Mouse (Mus musculus) embryonic facial prominence, embryonic 12.5 days (tissue): ENCODE results near the gene Pde2a. TPM values are rescaled to one million over a fixed set of nuclear protein-coding genes. Genes with fewer than 3 reads are reported as not detected.

Experiments
- ATAC-seq: fragments of 200-750 bp; cut with Nextera tagmentation; 2 replicates; pipeline ENCODE4 v1.8.0; 2017; ENCODE audit not compliant: insufficient number of reproducible peaks, insufficient read depth, low FRiP score, low TSS enrichment
- H3K27ac ChIP-seq: fragments of 300-500 bp; sonication (generic); 2 replicates; pipeline ENCODE4 v1.5.1; 2016; ENCODE audit warnings: mild to moderate bottlenecking
- H3K27me3 ChIP-seq: fragments of 300-500 bp; sonication (generic); 2 replicates; pipeline ENCODE4 v1.6.1; 2016; ENCODE audit warnings: mild to moderate bottlenecking, moderate library complexity
- H3K36me3 ChIP-seq: fragments of 300-500 bp; sonication (generic); 2 replicates; pipeline ENCODE4 v1.6.1; 2016; ENCODE audit warnings: mild to moderate bottlenecking
- H3K4me1 ChIP-seq: fragments of 300-500 bp; sonication (generic); 2 replicates; pipeline ENCODE4 v1.6.1; 2016
- H3K4me2 ChIP-seq: fragments of 300-500 bp; sonication (generic); replicated peaks from 2 replicates; pipeline ENCODE4 v1.6.1; 2016; ENCODE audit warnings: mild to moderate bottlenecking, moderate library complexity
- H3K4me3 ChIP-seq: fragments of 300-500 bp; sonication (generic); 2 replicates; pipeline ENCODE4 v1.5.1; 2016; ENCODE audit warnings: mild to moderate bottlenecking
- H3K9ac ChIP-seq: fragments of 300-500 bp; sonication (generic); 2 replicates; pipeline ENCODE4 v1.6.1; 2016; ENCODE audit warnings: mild to moderate bottlenecking, moderate library complexity
- H3K9me3 ChIP-seq: fragments of 300-500 bp; sonication (generic); 2 replicates; pipeline ENCODE4 v1.6.1; 2016; ENCODE audit warnings: mild to moderate bottlenecking, moderate library complexity
- WGBS: fragments of 180-500 bp; shearing (Covaris S2); methylation state at CpG from one replicate; pipeline ENCODE4 v1.1.7; 2016; 5-methylcytosine and 5-hydroxymethylcytosine counted together
- polyA plus RNA-seq: library from polyadenylated mRNA; unstranded; fragments of >200 nt; fragmentation: Nextera tagmentation; extraction: Ambion mirVana; gene quantifications from 2 replicates; pipeline ENCODE4 v1.2.1, GENCODE M21; 2016

The Pde2a gene
- polyA plus RNA-seq, 1 experiment from 2014 or later = 20.4 TPM

GRCm38 (mm10) chr7:101501675-101502074 lies 80.2 kb downstream of the Pde2a start:
- 0 out of 2 replicates have a peak, but pooled peaks cover 5% of the 10 kb centered on the region for H3K4me1 ChIP-seq
- no peak for ATAC-seq
- no peak overlapping the region for H3K4me2 ChIP-seq

DNA sequence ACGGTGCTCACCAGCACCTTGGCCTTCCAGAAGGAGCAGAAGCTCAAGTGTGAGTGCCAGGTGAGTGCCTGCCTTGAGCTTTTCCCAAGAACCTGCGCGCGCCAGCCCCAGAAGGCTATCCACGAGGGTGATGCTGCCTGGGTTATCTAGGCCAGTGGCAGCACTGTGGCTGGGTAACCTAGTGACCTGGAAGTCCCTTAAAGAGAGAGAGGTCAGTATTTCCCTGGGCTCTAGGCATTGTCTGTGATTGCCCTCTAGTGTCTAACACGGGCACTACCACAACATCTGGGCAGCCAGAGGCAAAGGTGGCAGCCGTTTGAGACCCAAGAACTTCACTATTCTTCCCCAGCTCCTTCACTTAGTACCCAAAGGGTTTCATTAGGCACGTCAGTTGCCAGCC lies 81.9 kb downstream of the Pde2a start:
- H3K27me3 ChIP-seq = peaks cover 26% of the 10 kb centered on the region
- no peaks in the 10 kb centered on the region for H3K36me3 ChIP-seq
- H3K4me2 ChIP-seq = no peak overlapping the region
- H3K9me3 ChIP-seq = no peaks in the 10 kb centered on the region
- H3K9ac ChIP-seq = no peak overlapping the region
- WGBS = 30% methylated on average over 8 of the region's 8 CpGs
- 0 out of 2 replicates have a peak, but pooled peaks cover 5% of the 10 kb centered on the region for H3K4me1 ChIP-seq
- no peak overlapping the region for H3K27ac ChIP-seq
- no peak for ATAC-seq
- H3K4me3 ChIP-seq = no peak overlapping the region

More at GRCm38 (mm10) chr7:101501675-101502074, 80.2 kb downstream of the Pde2a start:
- peaks cover 29% of the 10 kb centered on the region for H3K27me3 ChIP-seq
- H3K36me3 ChIP-seq = no peaks in the 10 kb centered on the region
- no peak overlapping the region for H3K27ac ChIP-seq
- no peaks in the 10 kb centered on the region for H3K9me3 ChIP-seq
- H3K4me3 ChIP-seq = no peak overlapping the region
- H3K9ac ChIP-seq = no peak overlapping the region
- 71% methylated on average over 6 of the region's 6 CpGs for WGBS

GRCm38 (mm10) chr7:101503803-101504202 lies 82.3 kb downstream of the Pde2a start:
- Histone ChIP-seq H3K4me2 (no peak overlapping the region), H3K9ac (no peak overlapping the region), H3K27ac (no peak overlapping the region), H3K27me3 (peaks cover 26% of the 10 kb centered on the region), H3K9me3 (no peaks in the 10 kb centered on the region), H3K4me1 (0 out of 2 replicates have a peak, but pooled peaks cover 5% of the 10 kb centered on the region), H3K4me3 (no peak overlapping the region), H3K36me3 (no peaks in the 10 kb centered on the region)
- ATAC-seq = no peak
- 40% methylated on average over 7 of the region's 7 CpGs for WGBS

GRCm38 (mm10) chr7:101504507-101504906 lies 83.0 kb downstream of the Pde2a start:
- Histone ChIP-seq H3K4me3 (peak overlapping the region; percentile 24), H3K4me1 (0 out of 2 replicates have a peak, but pooled peaks cover 5% of the 10 kb centered on the region), H3K4me2 (peak overlapping the region; percentile 52), H3K36me3 (no peaks in the 10 kb centered on the region), H3K27ac (no peak overlapping the region), H3K9me3 (no peaks in the 10 kb centered on the region), H3K9ac (peak overlapping the region; percentile 16; the same call in 1 of the 2 replicates), H3K27me3 (peaks cover 26% of the 10 kb centered on the region)
- ATAC-seq = no peak
- 10% methylated on average over 24 of the region's 24 CpGs for WGBS

GRCm38 (mm10) chr7:101509212-101509611 lies 87.7 kb downstream of the Pde2a start:
- no peak overlapping the region for H3K27ac ChIP-seq
- H3K4me1 ChIP-seq = 0 out of 2 replicates have a peak, but pooled peaks cover under 1% of the 10 kb centered on the region
- WGBS = 51% methylated on average over 2 of the region's 2 CpGs
- peaks cover 10% of the 10 kb centered on the region for H3K27me3 ChIP-seq
- no peak overlapping the region for H3K4me2 ChIP-seq
- no peak overlapping the region for H3K9ac ChIP-seq
- H3K36me3 ChIP-seq = no peaks in the 10 kb centered on the region
- no peak overlapping the region for H3K4me3 ChIP-seq
- no peak for ATAC-seq
- H3K9me3 ChIP-seq = no peaks in the 10 kb centered on the region

DNA sequence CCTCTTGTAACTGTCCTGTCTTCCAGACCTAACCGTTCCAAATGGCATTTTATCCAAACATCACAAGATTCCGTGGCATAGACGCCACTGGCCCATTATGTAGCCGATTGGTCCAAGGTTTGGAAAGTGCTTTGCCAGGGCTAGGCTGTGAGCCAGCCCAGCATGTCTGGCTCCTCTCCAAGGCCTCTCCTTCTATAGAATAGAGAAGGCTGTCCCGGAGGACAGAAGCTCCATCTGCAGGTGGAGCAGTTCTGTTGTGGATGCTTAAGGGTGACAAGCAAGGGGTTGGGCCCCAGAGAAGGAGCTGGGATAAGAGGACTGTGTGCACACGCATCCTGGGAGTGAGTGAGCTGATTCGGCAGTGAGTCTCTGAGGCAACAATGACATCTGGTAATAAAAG lies 92.2 kb downstream of the Pde2a start:
- ATAC-seq = no peak
- no peaks in the 10 kb centered on the region for H3K36me3 ChIP-seq
- 77% methylated on average over 7 of the region's 7 CpGs for WGBS
- H3K4me1 ChIP-seq = no peaks in the 10 kb centered on the region
- H3K27me3 ChIP-seq = no peaks in the 10 kb centered on the region
- no peak overlapping the region for H3K27ac ChIP-seq
- no peak overlapping the region for H3K9ac ChIP-seq
- H3K9me3 ChIP-seq = no peaks in the 10 kb centered on the region
- H3K4me3 ChIP-seq = no peak overlapping the region
- no peak overlapping the region for H3K4me2 ChIP-seq

- Histone ChIP-seq H3K4me3 (no peak overlapping the region), H3K27me3 (no peaks in the 10 kb centered on the region), H3K36me3 (no peaks in the 10 kb centered on the region), H3K9ac (no peak overlapping the region), H3K4me2 (no peak overlapping the region), H3K4me1 (no peaks in the 10 kb centered on the region), H3K27ac (no peak overlapping the region), H3K9me3 (no peaks in the 10 kb centered on the region)
- WGBS = 74% methylated on average over 6 of the region's 6 CpGs
- no peak for ATAC-seq
These were observed 93.3 kb downstream of the Pde2a start for GRCm38 (mm10) chr7:101514768-101515167.

GRCm38 (mm10) chr7:101515295-101515694 lies 93.8 kb downstream of the Pde2a start:
- no peaks in the 10 kb centered on the region for H3K27me3 ChIP-seq
- no peaks in the 10 kb centered on the region for H3K36me3 ChIP-seq
- no peak overlapping the region for H3K9ac ChIP-seq
- H3K4me2 ChIP-seq = no peak overlapping the region
- no peak overlapping the region for H3K4me3 ChIP-seq
- WGBS = 54% methylated on average over 6 of the region's 6 CpGs
- no peaks in the 10 kb centered on the region for H3K9me3 ChIP-seq
- no peaks in the 10 kb centered on the region for H3K4me1 ChIP-seq
- no peak for ATAC-seq
- no peak overlapping the region for H3K27ac ChIP-seq

DNA sequence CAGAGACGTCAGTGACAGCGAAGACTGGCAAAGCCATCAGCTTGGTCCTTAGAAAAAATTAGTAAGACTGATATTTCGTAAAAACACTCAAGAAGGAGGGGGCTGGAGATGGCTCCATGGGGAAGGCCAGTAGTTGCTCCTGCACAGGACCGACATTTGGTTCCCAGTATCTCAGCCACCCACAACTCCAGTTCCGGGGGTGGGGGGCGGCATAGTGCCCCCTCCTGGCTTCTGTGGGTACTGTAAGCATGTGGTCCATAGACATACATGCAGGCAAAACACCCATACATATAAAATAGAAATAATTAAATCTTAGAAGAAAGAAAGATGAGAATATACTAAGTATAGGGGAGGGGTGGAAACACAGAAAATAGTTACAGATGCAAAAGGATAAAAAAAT lies 95.0 kb downstream of the Pde2a start:
- H3K9ac ChIP-seq = no peak overlapping the region
- H3K27me3 ChIP-seq = no peaks in the 10 kb centered on the region
- no peak overlapping the region for H3K27ac ChIP-seq
- WGBS = 67% methylated on average over 6 of the region's 6 CpGs
- H3K4me2 ChIP-seq = no peak overlapping the region
- H3K4me1 ChIP-seq = no peaks in the 10 kb centered on the region
- H3K9me3 ChIP-seq = no peaks in the 10 kb centered on the region
- no peak overlapping the region for H3K4me3 ChIP-seq
- no peaks in the 10 kb centered on the region for H3K36me3 ChIP-seq
- no peak for ATAC-seq

DNA sequence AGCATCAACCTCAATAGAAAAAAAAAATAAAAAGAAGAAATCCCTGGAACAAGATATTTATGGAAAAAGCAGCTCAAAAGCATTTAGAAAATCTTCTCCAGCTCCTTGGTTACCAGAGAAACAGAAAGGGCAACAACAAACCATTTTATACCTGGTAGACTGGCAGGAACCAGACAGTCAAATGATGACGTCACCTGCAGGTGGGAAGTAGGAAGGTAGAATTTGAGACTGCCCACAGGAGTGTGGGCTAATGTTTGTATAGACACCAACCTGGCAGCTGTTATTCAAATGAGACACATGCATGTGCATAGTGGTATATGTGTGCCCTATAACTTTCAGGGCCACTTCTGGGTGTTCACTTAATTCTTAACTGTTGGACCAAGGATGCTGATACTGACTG lies 100.2 kb downstream of the Pde2a start:
- no peak for ATAC-seq
- Histone ChIP-seq H3K9ac (no peak overlapping the region), H3K9me3 (no peaks in the 10 kb centered on the region), H3K27me3 (no peaks in the 10 kb centered on the region), H3K36me3 (no peaks in the 10 kb centered on the region), H3K27ac (no peak overlapping the region), H3K4me2 (no peak overlapping the region), H3K4me3 (no peak overlapping the region), H3K4me1 (no peaks in the 10 kb centered on the region)
- WGBS = 73% methylated on average over 1 of the region's 1 CpGs

- Histone ChIP-seq H3K9me3 (no peaks in the 10 kb centered on the region), H3K4me2 (no peak overlapping the region), H3K4me3 (no peak overlapping the region), H3K36me3 (no peaks in the 10 kb centered on the region), H3K9ac (no peak overlapping the region), H3K27ac (no peak overlapping the region), H3K4me1 (no peaks in the 10 kb centered on the region), H3K27me3 (no peaks in the 10 kb centered on the region)
- no peak for ATAC-seq
- WGBS = 78% methylated on average over 2 of the region's 2 CpGs
These were observed 101.7 kb downstream of the Pde2a start for GRCm38 (mm10) chr7:101523205-101523604.

GRCm38 (mm10) chr7:101526484-101526883 lies 105.0 kb downstream of the Pde2a start:
- Histone ChIP-seq H3K27me3 (no peaks in the 10 kb centered on the region), H3K4me1 (no peaks in the 10 kb centered on the region)
- 63% methylated on average over 7 of the region's 7 CpGs for WGBS

GRCm38 (mm10) chr7:101534428-101534827 lies 112.9 kb downstream of the Pde2a start:
- H3K4me1 ChIP-seq = no peaks in the 10 kb centered on the region
- H3K4me2 ChIP-seq = no peak overlapping the region
- no peak overlapping the region for H3K4me3 ChIP-seq
- H3K9me3 ChIP-seq = no peaks in the 10 kb centered on the region
- no peaks in the 10 kb centered on the region for H3K27me3 ChIP-seq
- no peak overlapping the region for H3K9ac ChIP-seq
- ATAC-seq = no peak
- no peaks in the 10 kb centered on the region for H3K36me3 ChIP-seq
- H3K27ac ChIP-seq = no peak overlapping the region
- 18% methylated on average over 5 of the region's 5 CpGs for WGBS

More at GRCm38 (mm10) chr7:101526484-101526883, 105.0 kb downstream of the Pde2a start:
- Histone ChIP-seq H3K4me3 (no peak overlapping the region), H3K36me3 (no peaks in the 10 kb centered on the region), H3K9ac (no peak overlapping the region), H3K9me3 (no peaks in the 10 kb centered on the region), H3K4me2 (no peak overlapping the region), H3K27ac (no peak overlapping the region)
- no peak for ATAC-seq
